Mouse (Mus musculus): Measurements from ENCODE around the gene Gabrr2.

The Gabrr2 gene

DNA sequence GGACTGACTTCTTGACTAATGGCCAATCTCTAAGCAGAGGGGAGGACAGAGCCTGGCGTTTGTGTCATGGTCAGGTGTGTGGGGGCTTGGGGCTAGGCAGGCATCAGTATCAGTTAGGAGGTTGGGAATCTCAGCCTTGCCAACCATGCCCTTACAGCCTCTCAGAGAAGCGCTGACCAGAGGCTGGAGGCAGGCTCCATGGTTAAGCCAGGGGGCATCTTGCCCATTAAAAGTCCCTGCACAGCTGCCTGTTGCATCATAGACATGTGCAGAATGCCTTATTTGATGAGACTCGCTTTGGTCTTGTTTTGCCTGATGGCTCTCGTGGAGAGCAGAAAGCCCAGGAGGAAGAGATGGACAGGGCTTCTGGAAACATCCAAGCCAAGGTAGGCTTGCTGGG is at the start of gene Gabrr2:
Gabrr2 (plus strand) TSS at position 19 of the 400 bp plus-strand sequence.
- no peak for DNase-seq (ENCODE audit: low spot score in 2 of 2)

DNA sequence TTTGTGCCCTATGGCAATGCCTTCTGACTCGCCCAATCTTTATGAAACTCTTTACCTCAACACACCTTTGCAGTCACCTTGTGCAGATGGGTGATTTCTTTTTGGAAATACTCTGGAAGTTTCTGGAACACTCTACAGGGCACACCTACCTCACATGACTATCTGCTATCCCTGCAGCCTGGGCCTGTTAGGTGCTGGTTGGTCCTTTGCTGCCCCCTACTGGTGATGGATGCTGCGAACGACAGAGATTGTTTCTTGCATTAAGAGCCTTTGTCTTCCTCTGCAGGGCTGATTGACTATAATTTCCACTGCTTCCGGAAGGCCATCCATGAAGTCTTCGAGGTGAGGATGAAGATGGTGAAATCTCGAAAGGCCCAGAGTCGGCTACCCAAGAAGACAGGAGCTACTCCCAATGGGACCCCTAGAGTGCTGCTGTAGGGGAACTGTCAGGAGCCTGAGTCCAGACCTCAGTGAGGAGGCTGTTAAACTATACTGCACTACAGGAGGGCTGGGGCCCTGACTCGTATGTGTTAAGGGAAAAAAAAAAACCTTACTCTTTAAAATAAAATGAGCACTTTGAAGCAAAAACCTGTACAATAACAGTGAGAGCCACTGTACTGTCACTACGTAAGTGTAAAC is 44.3 kb upstream of the Gabrr2 start:
- DNase-seq (ENCODE audit: low spot score in 2 of 2): peak; percentile 88 to 91

DNA sequence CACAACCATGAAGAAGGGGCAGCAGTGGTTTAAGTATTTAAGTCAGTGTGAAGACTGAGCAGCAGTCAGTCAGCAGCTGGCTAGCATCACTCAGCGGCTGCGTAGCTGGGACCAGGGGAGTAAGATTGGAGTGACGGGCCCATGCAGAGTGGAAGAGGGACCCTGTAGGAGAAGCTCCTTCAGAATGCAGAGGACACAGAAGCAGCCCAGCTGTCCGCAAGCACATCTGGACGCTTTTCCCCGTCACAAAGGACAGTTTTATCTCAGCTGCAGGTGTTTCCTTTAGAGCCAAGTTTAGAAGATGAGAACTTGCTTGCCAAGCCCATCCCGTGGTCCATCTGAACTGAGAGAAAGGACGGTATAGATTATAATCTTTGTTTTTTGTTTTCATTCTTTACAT is 38.4 kb upstream of the Gabrr2 start:
- no peak for DNase-seq (ENCODE audit: low spot score in 2 of 2)

DNA sequence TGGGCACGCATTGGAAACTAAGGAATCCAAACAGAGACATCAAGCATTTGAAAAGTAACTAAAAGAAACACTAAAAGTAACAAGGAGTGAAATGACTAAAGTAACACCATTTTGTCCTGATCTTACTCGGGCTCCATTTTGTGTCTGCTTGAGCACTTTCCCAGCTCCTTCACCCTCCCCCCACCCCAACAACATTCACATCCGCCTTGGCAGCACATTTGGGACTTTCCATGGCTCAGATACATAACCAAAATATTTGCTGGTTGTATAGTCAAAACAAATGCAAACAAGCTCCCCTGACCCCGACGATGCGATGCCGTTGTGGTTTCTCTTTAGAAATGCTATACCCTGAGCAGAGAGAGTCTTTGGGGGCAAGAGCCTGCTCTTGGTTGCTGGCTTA is 33.7 kb upstream of the Gabrr2 start:
- no peak for DNase-seq (ENCODE audit: low spot score in 2 of 2)

DNA sequence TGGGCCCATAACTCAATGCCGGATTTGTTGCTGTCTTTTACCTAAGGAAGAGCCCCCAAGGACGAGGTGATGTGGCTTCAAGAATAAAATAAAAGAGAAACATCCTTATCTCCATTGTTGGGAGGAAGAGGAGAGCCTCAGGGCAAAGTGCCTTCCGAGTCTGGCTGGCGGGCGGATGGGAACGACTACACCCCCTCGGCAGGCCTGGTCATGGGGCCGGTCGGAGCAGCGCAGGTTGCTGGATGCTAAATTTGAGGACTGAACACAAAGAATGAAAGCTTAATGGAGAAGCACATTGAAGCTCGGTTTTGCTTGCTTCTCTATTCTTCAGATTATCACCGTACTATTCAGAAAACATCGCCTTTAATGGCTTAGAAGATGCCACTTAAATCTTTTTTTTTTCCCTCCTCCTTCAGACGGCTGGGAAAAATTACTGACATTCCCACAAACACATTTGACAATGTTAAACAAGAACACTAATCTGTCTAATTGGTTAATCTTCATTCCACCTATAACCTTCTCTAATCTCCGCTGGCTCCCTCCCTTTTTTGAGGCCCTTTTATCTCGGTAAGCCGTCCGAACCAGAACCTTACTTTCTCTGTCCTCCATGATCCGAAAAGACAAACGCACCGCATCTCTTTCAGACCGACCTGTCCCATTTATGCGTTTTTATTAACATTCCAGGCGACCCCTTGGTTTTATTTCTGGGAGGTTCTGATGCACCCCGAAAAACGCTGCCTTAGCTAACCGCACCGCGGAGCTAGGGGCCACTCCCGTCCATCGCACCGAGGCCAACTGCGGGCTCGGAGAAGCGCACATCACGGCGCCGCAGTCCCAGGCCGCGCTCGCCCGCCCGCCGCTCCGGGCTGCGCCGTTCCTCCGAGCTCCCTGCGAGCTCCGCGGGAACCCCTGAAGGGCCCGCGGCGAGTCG is 32.3 kb upstream of the Gabrr2 start:
- DNase-seq (ENCODE audit: low spot score in 2 of 2): peak in 1 of 2 experiments; percentile 36

DNA sequence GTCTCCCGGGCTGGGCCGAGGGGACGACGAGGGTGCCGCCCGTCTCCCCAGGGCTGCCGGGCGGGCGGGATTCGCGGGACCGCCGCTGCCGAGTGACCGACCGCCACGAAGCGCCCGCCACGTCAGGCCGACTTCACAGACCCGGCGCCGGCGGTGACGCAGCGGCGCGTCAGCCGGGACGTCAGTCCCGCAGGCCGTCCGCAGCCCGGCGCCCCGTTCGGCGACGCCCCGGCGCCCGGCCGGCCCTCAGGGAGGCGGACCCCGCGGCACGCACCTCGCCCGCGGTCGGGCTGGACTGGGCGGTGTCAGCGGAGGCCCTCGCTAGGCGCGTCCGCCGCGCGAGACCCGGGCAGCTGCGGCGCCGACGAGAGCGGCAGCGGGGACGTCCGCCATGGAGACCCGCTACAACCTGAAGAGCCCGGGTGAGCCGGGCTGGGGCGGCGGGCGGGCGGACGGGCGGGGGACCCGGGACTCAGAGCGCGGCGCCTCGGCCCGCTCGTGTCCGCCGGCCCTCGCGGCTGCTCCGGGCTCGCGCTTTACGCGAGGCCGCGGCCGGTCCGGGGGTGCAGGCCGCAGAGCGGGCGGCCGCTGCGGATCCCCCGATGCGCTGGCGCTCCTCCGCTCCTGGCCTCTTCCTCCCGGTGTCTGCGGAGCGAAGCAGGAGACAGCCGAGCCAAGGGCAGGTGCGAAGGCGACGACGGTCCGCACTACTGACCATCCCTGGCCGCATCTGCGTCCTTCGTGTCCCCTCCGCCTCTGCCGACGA is 31.4 kb upstream of the Gabrr2 start, which contains the start of gene Ube2j1:
Ube2j1 (plus strand) TSS at position 222 of the 766 bp plus-strand sequence.
- DNase-seq (ENCODE audit: low spot score in 2 of 2): peak; percentile 92 to 93

DNA sequence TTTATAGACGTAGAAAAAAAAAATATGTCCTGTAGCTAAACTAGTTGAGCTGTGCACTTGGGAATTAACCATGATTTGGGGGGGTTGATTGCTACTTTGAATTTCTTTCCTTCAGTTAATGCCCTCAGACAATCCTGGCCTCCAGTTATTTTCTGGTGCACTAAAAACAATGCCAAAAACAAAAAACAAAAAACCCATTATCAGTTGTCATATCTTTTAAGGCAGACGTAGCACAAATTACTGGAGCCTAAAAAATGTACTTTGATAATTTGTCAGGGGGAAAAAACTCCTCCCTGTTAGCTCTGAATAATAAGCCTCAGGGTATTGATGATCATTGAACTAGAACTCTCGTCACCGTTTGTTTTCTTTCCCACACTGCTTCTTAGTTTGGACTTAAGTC is 30.8 kb upstream of the Gabrr2 start:
- DNase-seq (ENCODE audit: low spot score in 2 of 2): no peak

DNA sequence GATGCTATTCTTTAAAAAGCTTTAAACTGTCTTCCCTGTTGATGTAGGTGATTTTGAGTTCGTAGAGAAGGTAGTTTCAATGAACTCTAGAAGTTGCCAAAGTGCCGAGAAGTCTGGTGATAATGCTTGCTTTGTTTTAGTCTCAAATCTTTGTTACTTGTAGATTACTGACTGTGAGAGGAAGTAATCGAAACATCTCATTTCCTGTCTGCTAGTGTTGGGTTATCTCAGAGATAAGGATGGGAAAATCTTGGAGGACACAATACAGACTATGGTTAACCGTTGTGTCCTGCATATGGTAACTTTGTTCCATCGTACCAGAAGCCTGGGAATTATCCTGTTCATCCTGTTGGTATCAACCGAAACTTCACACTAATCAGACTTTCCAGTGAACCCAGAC is 29.3 kb upstream of the Gabrr2 start:
- DNase-seq (ENCODE audit: low spot score in 2 of 2): no peak

DNA sequence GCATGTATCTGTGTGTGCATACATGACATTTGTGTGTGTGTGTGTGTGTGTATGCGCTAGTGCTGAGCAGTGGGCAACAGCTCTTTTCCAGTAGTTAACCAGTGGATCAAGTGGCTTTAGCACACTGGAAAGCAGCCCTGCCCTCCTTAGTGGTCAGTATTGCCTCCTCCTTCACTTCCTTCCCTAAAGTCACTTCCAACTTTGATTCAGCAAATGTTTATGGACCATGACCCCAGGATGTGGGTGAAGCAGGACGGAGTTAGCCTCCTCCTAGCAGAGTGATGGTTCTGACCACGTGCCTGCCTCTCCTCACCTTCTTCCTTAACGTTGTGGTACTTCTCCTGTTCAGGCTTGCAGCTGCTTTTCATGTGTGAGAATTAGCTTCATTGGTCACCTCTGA is 23.0 kb upstream of the Gabrr2 start:
- DNase-seq (ENCODE audit: low spot score in 2 of 2): no peak

DNA sequence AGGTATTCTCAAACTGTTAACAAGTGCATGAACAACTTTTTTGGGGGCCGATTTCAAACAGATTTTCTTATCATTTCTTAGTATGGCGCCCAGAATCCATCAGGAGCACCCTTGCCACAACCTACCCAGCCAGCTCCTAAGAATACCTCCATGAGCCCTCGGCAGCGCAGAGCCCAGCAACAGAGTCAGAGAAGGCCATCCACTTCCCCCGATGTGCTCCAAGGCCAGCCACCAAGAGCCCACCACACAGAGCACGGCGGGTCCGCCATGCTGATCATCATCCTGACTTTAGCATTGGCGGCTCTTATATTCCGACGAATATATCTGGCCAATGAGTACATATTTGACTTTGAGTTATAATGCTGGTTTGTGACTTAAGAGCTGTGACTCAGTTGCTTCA is 13.2 kb upstream of the Gabrr2 start:
- DNase-seq (ENCODE audit: low spot score in 2 of 2): no peak

DNA sequence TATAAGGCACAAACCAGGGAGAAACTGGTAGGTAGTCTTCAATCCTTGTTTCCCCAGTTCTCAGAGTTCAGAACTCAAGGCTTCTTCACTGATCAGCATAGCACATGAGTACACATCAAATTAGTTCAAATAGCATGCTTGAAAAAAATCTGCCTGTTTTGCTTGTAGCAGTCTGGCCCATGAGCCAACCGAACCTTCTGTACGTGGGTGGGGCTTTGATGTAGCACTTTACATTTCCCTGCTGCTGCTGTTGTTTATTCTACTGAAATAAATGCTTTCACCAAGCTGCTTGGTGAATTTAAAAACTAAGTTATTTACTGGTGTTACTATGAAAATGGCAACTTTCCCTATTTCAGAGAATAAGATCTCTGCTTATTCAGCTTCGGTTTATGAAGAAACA is 10.7 kb upstream of the Gabrr2 start:
- peak in 1 of 2 experiments; percentile 58 for DNase-seq (ENCODE audit: low spot score in 2 of 2)

DNA sequence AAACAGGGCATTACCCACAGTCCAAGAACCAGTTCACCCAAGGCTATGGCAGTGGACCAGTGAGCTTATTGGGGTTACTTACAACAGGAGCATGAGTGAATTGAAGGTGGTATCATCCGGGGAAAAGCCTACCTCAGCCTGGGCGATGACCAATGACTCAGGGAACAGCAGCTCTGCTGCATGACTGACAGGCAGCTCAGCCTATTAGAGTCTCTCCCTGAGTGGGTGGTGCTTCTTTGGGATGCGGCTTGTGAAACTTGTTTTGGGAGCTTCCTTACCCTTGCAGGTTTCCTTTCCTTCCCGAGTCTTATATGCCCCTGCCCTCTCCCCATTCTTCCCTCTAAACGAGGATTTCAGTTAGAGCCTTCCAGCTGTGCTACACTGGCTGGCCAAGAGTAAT is 10.1 kb upstream of the Gabrr2 start:
- no peak for DNase-seq (ENCODE audit: low spot score in 2 of 2)

DNA sequence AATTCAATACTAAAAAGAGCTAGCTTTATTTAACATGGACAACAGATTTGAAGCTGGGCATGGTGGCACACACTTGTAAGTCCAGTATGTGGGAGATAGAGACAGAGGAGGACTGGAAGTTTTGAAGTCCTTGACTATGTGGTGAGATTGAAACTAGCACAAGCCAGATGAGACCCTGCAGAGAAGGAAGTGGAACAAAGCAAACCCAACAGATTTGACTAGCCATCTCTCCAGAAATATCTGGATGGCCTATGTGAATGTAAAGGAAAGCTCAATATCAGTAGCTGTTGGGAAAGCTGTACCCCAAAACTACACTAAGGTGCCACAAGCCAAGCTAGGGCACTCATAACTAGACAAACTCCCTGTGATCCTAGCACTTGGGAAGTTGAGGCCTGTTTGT is 8.4 kb upstream of the Gabrr2 start:
- DNase-seq (ENCODE audit: low spot score in 2 of 2): no peak

DNA sequence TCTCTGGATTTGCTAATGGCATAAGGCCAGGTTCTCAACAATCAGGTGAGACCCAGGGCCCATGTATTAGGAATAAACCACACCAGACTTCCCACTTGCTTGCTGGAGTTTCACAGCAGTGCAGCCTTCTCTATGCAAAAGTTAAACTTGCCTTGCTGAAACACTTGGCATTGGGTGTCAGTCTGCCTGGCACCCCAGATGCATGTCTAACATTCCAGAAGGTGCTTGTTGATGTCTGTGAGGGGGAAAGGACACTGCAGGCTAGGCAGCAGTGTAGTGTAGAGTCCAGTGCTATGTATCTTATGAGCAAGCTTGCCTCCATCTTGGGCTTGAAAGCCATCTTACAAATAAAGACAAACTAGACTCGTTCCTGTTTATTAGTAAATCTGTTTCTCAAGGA is 6.5 kb upstream of the Gabrr2 start:
- DNase-seq (ENCODE audit: low spot score in 2 of 2): no peak

DNA sequence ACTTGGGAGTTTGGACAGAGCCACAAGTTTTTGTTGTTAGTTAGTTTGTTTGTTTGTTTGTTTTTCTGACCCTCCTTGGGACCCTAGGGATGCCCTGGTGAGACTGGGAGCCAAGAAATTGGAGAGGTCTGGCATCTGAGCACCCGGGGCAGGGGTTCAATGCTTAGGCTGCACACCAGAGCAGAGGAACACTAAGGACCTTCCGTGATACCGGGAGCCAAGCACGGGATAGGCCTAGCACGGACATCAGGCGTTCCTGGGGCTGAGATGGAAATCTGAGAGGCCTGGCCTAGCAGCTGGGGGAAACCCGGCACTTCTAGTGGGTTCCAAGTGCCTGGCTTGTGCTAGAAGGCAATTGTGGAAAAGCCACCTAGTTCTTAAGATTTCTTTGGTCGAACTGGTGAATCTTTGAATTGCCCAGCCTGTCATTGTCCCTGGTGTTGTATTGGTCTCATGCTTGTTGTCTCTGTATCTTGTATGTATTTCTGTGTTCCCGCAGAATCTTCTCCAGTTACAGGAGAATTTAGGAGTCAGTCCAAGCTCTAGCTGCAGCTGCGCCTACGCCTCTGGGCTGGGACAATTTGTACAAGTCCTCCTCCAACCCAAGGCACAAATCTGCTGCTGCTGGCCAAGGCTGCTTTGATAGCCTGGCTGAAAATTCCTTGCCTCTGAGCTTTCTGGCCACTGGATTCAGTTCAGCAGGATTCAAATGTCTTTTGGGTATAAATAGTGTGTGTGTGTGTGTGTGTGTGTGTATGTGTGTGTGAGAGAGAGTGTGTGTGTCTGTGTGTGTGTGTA is 4.7 kb upstream of the Gabrr2 start:
- DNase-seq (ENCODE audit: low spot score in 2 of 2): no peak

DNA sequence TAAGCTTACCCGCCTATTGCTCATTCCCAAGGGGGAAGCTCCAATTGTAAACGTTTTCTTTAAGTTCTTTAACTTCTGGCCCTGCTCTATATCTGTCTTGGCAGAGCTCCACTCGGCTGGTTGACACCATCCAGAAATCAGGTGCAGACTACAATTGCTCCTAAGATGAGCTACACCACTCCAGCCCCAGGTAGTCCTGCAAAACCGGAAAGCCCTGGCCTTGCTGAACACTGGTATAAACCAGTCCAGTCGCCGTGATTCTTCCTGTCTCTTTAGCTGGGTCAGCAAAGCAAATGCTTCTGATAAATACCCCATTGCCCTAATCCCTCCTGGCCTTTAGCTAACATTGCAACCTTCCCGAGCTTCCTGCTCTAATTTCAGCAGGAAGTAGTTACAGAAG is 1.6 kb upstream of the Gabrr2 start:
- DNase-seq (ENCODE audit: low spot score in 2 of 2): no peak

DNA sequence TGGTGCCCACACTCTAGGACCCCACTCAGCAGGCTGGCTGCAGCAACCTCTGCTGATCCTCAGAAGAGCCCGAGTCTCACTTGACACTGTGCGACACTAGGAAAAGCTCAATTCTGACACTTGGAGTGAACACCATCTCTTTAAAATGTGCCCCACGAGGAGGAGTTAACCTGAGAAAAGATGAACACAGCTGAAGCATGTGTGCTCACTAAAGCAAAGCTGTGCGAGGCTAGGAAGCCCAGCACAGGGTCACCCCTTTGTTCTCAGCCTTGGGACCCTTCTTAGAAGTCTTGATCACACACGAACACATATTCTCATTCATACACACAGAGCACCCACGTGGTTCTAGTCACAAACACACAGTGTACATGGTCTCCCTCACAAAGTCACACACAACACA is 2.2 kb downstream of the Gabrr2 start:
- DNase-seq (ENCODE audit: low spot score in 2 of 2): no peak

DNA sequence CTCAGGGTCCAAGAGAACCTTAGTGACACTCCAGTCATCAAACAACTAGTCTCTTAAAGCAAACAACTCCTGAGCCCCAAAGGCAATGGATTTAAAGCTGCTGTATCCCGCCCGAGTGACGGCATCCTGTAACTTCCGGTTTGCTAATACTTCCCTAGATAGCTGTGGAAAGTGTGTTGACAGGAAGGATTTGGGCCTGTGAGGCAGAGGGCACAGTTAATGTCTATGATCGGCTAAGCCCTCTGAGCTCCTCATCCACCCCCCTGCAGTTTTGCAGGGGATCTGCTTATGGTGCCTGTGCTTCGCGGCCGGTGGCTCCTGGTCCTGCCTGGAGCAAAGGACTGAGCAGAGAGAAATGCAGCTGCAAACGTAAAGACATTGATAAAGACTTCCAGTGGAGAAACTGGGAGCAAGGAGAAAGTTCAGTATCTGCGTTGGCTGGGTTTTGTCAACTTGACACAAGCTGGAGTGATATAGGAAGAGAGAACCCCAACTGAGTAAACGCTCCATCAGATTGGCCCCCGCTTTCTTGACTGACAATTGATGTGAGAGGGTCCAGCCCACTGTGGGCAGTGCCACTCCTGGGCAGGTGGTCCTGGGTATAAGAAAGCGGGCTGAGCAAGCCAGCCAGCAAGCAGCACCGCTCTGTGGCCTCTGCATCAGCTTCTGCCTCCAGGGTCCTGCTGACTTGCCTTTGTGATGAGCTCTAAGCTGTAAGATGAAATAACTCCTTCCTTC is 3.6 kb downstream of the Gabrr2 start:
- no peak for DNase-seq (ENCODE audit: low spot score in 2 of 2)

DNA sequence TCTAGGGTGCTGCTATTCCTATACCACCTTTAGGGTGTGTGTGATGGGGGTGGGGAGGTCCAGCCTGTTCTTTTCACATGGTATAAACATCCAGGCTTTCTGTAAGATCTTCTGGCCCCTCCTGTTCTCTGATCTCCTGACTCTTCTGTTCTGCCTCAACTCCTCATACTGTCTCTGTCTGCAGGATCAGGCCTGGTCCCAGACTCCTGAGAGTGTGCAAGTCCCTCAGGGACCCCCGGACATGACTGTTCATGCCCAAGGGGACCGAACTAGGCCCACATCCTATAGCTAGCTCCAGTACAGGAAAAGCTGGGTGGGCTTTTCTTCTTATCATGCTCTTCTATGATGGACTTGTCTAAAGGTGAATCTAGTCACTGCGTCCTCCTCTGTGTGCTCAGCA is 4.5 kb downstream of the Gabrr2 start:
- DNase-seq (ENCODE audit: low spot score in 2 of 2): no peak

DNA sequence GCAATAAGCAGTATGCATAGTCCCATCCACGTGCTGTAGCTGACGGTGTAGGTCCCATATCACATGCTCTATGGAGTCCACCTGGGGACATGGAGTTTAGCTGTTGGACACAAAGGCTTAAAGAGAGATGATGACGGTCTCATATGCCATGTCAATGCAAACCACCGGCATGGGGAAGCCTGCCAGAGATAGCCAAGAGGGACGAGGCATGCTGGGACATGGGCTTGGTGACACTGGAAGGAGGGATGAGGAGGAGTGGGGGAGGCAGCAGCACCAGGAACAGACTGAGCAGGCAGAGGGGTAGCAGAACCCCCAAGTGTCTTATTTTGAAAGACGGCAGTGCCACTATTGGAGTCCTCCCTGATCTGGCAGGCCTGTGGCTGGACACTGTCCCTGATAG is 5.0 kb downstream of the Gabrr2 start:
- no peak for DNase-seq (ENCODE audit: low spot score in 2 of 2)

DNA sequence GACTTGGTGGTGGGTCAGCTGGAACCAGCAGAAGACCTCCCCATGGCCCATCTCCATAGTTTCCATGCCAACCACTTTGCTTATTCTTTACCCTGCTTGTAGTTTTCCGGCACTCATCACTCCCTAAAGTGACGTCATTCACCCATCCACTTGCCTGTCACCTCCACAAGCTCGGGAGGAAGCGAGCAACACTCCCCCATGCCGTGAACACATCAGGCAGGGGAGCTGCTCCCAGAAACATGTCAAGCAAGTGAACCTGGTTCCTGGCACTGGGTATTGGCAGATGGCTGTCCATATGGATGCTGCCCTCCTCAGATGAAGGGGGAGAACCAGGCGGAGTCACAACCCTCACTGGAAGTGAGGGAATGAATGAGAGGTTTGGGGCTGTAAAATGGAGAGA is 6.1 kb downstream of the Gabrr2 start:
- peak; percentile 38 to 62 for DNase-seq (ENCODE audit: low spot score in 2 of 2)

Data from right cerebral cortex, postnatal 10 days (tissue).